Mouse (Mus musculus): ENCODE results near the gene Nr6a1. TPM values are rescaled to one million over a fixed set of nuclear protein-coding genes. Genes with fewer than 3 reads are reported as not detected.

Gene Nr6a1
- total RNA-seq, 1 experiment from 2014 or later, result 3.2 TPM

DNA sequence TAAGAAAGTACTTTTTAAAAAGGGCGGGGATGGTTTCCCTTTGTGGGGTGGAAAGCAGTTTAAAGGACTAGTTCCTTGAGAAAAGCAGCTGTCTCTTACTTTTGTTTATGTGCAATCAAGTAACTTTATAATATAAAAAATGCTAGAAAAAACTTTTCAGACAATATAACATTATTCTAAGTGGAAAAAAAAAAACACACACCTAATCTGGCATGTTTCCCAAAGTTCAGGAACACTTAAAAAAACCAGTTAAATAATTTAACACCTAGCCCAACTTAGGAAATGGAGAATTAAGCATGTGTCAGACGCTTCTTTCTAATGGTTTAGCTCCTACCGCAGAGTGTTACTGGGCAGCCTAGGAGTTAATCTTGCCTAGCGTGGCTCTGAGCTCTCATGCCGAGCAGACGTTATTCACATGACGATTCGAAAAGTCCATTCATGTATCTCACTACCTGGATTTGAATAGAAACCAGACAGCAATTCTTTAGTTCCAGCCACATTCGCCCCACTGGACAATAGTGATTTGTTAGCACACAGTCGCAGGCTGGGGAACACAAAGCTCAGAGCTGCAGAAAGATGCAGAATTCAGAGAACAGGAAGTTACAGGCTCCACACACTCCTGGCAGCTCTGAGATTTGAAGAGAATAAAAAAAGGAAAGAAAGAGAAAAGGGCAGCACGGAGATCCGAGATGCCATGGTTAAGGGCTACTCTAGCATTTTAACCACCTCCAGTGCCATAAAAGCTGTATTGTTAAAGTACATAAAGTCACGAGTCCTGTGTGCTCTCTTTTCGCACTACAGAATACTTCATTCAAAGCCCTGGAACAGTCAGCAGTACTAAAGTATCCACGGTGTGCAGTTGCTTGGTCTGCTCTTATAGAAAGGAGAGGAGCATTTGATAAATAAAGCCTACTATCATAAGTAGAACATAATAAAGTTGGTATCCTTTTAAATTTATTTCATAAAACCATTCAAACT, 102.4 kb downstream of the Nr6a1 start:
- peak in 1 of 2 experiments; percentile 24; a peak in 2 of 4 replicates for ATAC-seq (replicated peaks in 1 of 2; ENCODE audit: insufficient read depth in 1 of 2, low FRiP score in 2 of 2, low TSS enrichment in 1 of 2, low read depth in 1 of 2, poor library complexity in 2 of 2, severe bottlenecking in 2 of 2)

- ATAC-seq (replicated peaks in 1 of 2; ENCODE audit: insufficient read depth in 1 of 2, low FRiP score in 2 of 2, low TSS enrichment in 1 of 2, low read depth in 1 of 2, poor library complexity in 2 of 2, severe bottlenecking in 2 of 2), result peak; percentile 75 to 77
These were observed 103.4 kb downstream of the Nr6a1 start for GRCm38 (mm10) chr2:38823912-38824583.

DNA sequence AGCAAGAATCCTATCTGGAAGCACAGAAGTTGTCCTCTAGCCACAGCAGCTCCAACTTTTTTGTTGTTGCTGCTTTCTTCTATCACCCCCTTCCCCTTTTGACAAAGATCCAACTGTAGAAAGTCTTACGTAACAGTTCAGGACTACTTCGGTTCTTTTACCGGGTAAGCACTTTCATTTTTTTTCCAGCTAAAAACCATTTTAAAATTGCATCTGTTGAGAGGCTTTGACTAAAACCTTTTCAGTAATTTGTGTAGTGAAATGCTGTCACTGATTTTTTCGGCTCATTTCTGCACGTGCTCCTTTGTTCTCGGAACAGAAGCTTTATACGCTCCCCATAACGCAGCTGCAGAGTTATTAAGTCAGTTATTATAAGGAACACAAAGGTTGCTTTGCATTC, 104.1 kb downstream of the Nr6a1 start:
- ATAC-seq (replicated peaks in 1 of 2; ENCODE audit: insufficient read depth in 1 of 2, low FRiP score in 2 of 2, low TSS enrichment in 1 of 2, low read depth in 1 of 2, poor library complexity in 2 of 2, severe bottlenecking in 2 of 2), result peak; percentile 17 to 33; a peak in 3 of 4 replicates

- peak; percentile 85 to 91 for ATAC-seq (replicated peaks in 1 of 2; ENCODE audit: insufficient read depth in 1 of 2, low FRiP score in 2 of 2, low TSS enrichment in 1 of 2, low read depth in 1 of 2, poor library complexity in 2 of 2, severe bottlenecking in 2 of 2)
These were observed 104.5 kb downstream of the Nr6a1 start for GRCm38 (mm10) chr2:38822995-38823394.

GRCm38 (mm10) chr2:38817487-38817886, 110.0 kb downstream of the Nr6a1 start:
- no peak for ATAC-seq (replicated peaks in 1 of 2; ENCODE audit: insufficient read depth in 1 of 2, low FRiP score in 2 of 2, low TSS enrichment in 1 of 2, low read depth in 1 of 2, poor library complexity in 2 of 2, severe bottlenecking in 2 of 2)

DNA sequence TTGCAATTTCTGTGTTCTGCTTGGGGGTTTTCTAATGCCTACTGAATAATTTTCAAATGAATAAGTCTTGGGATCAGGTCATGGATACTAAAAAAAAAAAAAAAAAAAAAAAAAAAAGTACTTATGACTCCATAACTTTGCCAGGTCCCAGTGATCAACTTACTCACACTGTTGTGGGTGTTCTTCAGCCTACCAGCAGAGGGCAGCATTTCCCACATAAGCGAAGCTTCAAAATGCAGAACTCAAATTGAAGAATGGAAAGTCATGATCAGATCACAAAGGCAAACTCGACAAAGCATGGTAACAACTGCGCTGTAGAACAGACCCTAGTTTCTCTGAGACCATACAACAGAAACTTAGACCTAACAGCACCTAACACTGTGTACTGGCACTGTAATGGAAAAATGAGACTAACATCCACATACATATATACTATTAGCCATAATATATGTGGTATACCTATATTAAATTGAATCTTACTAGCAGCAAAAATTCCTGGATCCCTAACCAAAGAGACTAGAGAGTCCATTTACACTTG, 130.3 kb downstream of the Nr6a1 start:
- peak; percentile 81 to 90 for ATAC-seq (replicated peaks in 1 of 2; ENCODE audit: insufficient read depth in 1 of 2, low FRiP score in 2 of 2, low TSS enrichment in 1 of 2, low read depth in 1 of 2, poor library complexity in 2 of 2, severe bottlenecking in 2 of 2)

DNA sequence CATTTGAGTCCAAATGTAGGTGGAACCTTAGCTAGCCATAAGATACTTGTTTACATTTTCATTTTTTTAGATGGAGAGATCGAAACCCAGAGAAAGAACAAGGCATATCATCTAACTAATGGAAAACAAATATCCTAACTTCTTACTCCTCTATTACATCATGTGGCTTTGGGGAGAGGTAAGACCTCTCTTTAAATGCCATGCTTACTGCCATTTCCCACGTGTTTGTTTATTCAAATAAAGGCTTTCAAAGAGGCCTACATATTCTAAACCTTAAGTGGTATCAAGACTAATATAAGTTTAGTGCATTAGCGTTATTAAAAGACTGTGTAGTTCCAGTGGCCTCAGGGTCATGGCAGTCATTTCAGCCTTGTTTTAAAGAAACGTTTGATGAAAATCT, 140.2 kb downstream of the Nr6a1 start:
- ATAC-seq (replicated peaks in 1 of 2; ENCODE audit: insufficient read depth in 1 of 2, low FRiP score in 2 of 2, low TSS enrichment in 1 of 2, low read depth in 1 of 2, poor library complexity in 2 of 2, severe bottlenecking in 2 of 2), result no peak

DNA sequence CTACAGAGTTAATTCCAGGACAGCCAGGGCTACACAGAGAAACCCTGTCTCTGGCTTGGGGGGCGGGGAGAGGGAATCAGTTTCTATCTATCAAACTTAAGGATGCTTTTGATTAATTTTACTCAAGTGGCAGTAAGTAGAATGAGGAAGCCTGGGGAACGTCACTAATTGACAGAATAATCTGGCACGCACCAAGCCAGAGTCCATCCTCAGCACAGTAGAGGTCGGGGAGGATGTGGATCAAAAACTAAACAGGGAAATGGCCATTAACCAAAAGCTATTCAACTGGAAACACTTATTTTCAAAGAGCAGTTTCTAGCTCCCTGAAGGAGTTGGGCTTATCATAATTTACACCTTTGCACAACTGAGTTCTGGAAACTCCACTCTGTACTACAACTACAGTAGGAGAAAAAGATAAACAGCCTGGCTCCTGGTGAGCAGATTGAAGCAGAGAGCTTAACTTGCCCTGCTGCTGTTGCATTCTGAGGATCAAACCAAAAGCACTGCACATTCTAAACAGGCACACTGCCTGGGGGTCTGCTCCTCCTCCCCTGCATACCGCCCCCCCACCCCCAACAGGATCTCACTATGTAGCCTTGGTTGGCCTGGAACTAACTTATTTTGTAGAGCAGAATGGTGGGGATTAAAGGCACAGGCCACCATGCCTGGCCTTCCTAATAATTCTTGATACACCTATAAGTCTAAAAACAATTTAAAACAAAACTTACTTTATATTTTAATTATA, 141.1 kb downstream of the Nr6a1 start:
- 0 out of 4 replicates have a peak, but pooled peaks of 1 of the 2 experiments have one; percentile 4 for ATAC-seq (replicated peaks in 1 of 2; ENCODE audit: insufficient read depth in 1 of 2, low FRiP score in 2 of 2, low TSS enrichment in 1 of 2, low read depth in 1 of 2, poor library complexity in 2 of 2, severe bottlenecking in 2 of 2)

GRCm38 (mm10) chr2:38785113-38785512, 142.4 kb downstream of the Nr6a1 start:
- no peak for ATAC-seq (replicated peaks in 1 of 2; ENCODE audit: insufficient read depth in 1 of 2, low FRiP score in 2 of 2, low TSS enrichment in 1 of 2, low read depth in 1 of 2, poor library complexity in 2 of 2, severe bottlenecking in 2 of 2)

- ATAC-seq (replicated peaks in 1 of 2; ENCODE audit: insufficient read depth in 1 of 2, low FRiP score in 2 of 2, low TSS enrichment in 1 of 2, low read depth in 1 of 2, poor library complexity in 2 of 2, severe bottlenecking in 2 of 2), result no peak
These were observed 143.1 kb downstream of the Nr6a1 start for GRCm38 (mm10) chr2:38784396-38784795.

DNA sequence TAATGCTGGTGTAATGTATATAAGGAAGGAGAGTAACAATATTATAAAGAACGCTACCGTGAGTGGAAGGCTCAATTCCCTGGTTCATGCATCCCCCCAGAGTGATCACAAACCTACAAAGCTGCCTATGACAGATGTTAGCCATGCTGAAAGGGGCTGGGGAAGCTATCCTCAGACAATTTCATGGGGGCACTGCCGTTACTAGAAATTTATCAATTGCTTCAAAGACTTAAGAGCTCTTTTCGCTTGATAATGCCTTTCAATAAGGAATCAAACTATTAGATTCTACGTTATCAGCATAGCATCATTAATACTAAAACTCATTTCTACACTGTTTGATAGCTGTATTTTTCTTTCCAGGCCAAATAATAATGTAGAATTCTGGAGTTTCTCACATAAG, 144.1 kb downstream of the Nr6a1 start:
- ATAC-seq (replicated peaks in 1 of 2; ENCODE audit: insufficient read depth in 1 of 2, low FRiP score in 2 of 2, low TSS enrichment in 1 of 2, low read depth in 1 of 2, poor library complexity in 2 of 2, severe bottlenecking in 2 of 2), result no peak

DNA sequence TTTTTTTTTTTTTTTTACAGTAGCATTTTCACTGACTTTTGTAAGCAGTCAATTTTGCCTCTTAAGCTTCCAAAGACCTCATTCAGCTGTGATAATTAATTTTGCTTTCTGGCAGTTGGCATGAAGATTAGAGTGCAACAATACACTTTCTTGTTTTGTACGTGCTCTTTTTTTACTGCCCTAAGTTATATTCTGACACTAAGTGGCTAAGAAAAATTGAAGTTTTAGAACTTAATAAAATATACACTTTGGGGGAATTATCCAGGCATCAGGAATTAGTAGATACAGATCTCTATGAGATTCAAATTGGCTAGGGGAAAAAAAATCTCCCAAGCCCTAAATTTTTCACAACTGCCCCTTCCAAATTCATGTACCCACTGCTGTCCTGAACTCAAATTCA, 144.8 kb downstream of the Nr6a1 start:
- no peak for ATAC-seq (replicated peaks in 1 of 2; ENCODE audit: insufficient read depth in 1 of 2, low FRiP score in 2 of 2, low TSS enrichment in 1 of 2, low read depth in 1 of 2, poor library complexity in 2 of 2, severe bottlenecking in 2 of 2)

- ATAC-seq (replicated peaks in 1 of 2; ENCODE audit: insufficient read depth in 1 of 2, low FRiP score in 2 of 2, low TSS enrichment in 1 of 2, low read depth in 1 of 2, poor library complexity in 2 of 2, severe bottlenecking in 2 of 2), result no peak
These were observed 145.4 kb downstream of the Nr6a1 start for GRCm38 (mm10) chr2:38781945-38782720.

DNA sequence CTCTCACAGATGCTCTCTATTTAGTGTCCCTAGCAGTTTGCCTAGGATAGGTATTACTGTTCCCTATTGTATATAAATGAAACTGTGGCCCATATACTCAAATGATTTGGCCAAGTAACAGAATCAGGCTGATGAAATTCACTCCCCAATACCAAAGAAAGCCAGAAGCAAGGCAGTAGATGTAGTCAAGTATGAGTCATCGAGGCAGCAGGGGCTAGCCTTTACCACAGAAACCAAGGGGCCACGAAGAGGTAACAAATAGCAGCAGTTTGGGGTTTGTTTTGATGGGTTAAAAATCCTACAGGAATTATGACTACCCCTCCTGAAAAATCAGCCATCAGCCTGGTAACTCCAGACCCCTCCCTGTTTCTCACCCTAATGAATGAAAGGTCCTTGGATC, 147.5 kb downstream of the Nr6a1 start:
- ATAC-seq (replicated peaks in 1 of 2; ENCODE audit: insufficient read depth in 1 of 2, low FRiP score in 2 of 2, low TSS enrichment in 1 of 2, low read depth in 1 of 2, poor library complexity in 2 of 2, severe bottlenecking in 2 of 2), result no peak

DNA sequence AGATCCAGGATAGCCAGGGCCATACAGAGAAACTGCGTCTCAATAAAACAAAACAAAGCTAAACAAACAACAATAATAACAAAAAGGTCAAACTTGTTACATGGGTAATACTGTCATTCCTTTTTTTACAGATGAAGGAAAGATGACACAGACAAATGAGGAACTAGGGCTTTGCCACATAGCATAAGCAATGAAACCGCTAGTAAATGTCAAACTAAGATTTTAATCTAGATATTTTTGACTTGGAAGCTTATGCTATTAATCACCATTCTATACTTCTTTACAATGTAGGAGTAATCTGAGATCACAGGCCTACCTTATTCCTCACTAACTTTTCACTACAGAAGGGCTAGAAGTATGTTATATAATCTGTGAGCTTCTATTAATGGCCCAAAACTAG, 150.2 kb downstream of the Nr6a1 start:
- no peak for ATAC-seq (replicated peaks in 1 of 2; ENCODE audit: insufficient read depth in 1 of 2, low FRiP score in 2 of 2, low TSS enrichment in 1 of 2, low read depth in 1 of 2, poor library complexity in 2 of 2, severe bottlenecking in 2 of 2)

DNA sequence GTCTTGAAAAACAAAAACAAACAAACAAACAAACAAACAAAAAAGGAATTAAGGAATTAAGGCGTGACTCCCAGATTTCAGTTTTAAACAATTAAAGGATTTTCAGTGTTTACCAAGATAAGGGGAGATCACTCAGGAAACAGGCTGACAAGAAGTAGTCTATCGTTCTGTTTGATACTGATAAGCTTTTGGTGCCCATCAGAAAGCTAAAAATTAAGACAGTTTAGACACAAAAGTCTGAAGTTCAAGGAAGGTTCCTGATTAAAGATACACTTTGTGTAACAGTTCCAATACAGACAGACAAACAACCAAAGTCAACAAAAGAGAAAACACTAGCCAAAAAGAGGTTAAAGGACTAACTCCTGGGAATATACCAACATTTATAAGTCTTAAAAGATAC, 152.6 kb downstream of the Nr6a1 start:
- ATAC-seq (replicated peaks in 1 of 2; ENCODE audit: insufficient read depth in 1 of 2, low FRiP score in 2 of 2, low TSS enrichment in 1 of 2, low read depth in 1 of 2, poor library complexity in 2 of 2, severe bottlenecking in 2 of 2), result no peak

DNA sequence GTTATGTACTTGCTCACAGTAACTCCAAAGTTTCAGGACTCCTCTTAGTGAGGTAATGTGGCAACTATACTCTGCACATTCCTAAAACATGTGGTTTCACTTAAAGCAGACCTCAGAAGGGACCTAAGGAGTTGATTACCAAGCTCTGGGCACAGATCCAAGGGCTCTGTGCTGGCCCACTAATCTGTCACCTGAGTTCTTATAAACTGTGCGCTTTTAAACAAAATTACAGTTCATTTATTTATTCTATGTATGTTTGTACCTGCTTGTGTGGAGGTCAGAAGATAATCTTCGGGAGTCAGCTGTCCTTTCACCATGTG, 156.1 kb downstream of the Nr6a1 start:
- no peak for ATAC-seq (replicated peaks in 1 of 2; ENCODE audit: insufficient read depth in 1 of 2, low FRiP score in 2 of 2, low TSS enrichment in 1 of 2, low read depth in 1 of 2, poor library complexity in 2 of 2, severe bottlenecking in 2 of 2)

Data from hematopoietic stem cell, adult 5-6 weeks (primary cell).